Mouse (Mus musculus) embryo, embryonic 11.5 days (tissue): Measurements from ENCODE around the gene Sirpb1c.
"Not testable (repeated sequence)": the region's sequence is repeated elsewhere in the genome, so short reads cannot be mapped to it uniquely, and the experiment has no call there.

Experiments
- DNase-seq: peaks from one replicate; pipeline ENCODE4 v3.0.0-alpha.2; 2012; ENCODE audit warnings: low read depth, low spot score

Gene Sirpb1c

DNA sequence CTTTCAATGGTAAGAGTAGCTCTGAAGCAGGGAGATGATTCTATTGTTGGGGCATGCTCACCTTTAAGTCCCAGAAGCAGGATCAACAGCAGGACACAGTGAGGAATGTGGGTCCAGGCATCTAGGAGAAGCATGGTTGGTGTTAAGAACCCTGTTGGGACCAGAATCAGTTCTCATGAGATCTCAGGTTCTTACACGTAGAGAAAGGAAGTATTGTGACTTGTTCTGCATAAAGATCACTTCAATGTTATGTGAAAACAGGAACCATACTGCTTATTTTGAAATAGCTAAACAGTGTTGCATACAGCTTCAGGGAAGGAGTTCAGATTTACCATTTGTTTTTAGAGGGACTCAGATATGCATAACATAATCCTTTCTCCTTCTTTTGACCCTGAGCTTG is at the start of gene Sirpb1c:
Gene Sirpb1c, minus strand, starts transcription at position 249 of the 400 bp plus-strand sequence.
- not testable (repeated sequence) for DNase-seq

DNA sequence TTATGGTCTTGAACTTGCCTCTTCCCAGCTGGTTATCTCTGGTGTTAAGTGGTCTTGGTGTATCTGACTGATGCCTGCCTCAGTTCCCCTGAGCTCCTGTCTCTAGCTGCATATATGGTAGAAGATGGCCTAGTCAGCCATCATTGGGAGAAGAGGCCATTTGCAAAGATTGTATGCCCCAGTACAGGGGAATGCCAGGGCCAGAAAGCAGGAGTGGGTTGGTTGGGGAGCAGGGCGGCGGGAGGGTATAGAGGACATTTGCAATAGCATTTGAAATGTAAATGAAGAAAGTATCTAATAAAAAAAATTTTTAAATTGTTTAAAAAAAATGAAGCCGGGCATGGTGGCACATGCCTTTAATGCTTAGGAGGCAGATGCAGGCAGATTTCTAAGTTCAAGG is 38.1 kb upstream of the Sirpb1c start:
- DNase-seq, result no peak

DNA sequence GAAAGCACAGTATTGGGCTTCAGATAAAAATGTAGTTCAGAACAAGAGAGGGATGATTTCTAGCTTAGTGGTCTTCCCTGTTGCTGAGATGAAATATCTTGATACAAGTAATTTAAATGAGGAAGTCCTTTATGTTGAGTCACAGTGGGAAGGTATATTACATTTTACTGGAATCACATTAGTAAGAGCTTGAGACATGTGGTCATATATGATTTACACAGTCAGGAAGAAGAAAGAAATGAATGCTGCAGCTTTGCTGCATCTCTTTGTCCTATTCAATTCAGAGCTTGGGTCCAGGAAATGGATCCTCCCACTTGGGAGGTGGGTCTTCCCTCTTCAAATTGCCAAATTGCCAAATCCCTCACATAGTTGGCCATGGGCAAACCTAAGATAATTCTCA is 7.4 kb upstream of the Sirpb1c start:
- DNase-seq, result not testable (repeated sequence)

DNA sequence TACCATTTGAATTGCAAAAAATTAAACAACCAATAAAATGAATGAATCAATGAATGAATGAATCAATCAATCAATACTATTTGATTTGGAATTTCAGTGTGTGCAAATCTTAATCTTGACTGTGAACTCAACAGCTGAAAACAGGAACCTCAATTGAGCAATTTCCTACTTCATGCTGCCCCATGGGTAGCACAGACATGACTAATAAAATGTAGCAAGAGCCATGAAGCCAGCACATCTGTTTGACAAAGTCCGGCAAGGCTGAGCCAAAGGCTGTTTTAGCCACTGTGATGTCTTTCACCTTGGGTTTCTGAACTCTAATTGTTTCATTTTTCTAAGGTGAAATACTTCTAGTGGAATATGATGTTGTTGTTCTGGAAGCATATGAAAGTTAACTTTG is 1.6 kb upstream of the Sirpb1c start:
- no peak for DNase-seq

DNA sequence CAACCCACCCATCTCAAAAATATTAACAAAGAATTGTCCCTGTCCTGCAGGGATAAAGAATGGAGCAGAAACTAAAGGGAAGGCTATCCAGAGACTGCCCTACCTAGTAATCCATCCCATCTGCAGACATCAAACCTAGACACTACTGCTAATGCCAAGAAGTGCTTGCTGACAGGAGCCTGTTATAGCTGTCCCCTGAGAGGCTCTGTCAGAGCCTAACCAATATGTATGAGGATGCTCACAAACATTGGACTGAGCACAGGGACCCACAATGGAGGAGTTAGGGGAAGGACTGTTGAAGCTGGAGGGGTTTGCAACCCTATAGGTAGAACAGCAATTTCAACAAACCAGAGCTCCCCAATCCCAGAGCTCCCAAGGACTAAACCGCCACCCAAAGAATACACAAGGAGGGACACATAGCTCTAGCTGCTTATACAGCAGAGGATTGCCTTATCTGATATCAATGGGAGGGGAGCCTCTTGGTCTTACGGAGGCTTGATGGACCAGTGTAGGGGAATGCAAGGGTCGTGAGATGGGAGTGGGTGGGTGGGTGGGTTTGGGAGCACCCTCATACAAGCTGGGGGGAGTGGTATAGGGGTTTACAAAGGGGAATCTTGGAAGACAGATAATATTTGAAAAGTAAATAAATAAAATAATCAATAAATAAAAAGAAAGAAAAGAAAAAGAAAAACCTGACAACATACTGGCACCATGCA is 838 bp downstream of the Sirpb1c start:
- DNase-seq, result no peak

DNA sequence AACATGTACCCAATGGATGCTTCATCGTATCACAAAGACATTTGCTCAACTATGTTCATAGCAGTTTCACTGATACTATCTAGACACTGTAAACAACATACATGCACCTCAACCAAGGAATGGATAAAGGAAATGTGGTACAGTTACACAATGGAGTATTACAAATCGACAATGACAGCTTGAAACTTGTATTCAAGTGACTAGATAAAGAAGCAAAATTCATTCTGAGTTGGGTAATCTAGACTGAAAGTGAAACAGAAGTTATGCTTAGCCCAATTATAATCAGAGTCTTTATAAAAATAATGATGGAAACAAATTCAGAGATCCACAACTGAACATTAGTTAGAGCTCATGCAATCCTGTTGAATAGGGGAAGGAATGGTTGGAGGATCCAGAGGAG is 74.7 kb downstream of the Sirpb1c start:
- not testable (repeated sequence) for DNase-seq
